In the genomic region with DNA sequence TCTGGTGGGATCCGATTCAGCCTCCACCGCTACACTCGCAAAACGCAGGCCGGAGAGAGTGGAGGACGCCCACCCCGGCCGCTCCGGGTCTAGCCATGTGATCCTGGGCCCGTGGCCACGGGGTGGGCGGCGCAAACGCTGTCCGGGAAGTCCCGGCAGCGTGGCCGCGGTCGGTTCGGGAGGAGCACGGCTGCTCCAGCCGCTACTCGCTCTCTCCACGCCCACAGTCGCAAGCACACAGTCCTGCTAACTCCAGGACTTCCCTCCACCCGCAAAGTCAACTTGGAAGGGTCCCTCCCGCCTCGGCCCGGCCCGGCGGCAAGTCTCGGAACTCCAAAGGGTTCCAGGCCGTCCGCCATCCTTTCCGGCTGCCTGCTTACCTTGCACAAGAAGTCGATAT, we compare ENCODE assay signal across 8 mouse cellular contexts. TPM values are rescaled to one million over a fixed set of nuclear protein-coding genes. Genes with fewer than 3 reads are reported as not detected.
DNase-seq lines count a peak whose midpoint lies in the region; ATAC-seq and TF ChIP-seq lines count a peak whose summit lies in the region.
"Not testable (repeated sequence)": the region's sequence is repeated elsewhere in the genome, so short reads cannot be mapped to it uniquely, and the experiment has no call there.

No protein-coding gene starts in this region.

- peak overlapping the region; percentile 89 for H3K27ac ChIP-seq in cortical plate, adult 2 months (ENCODE audit: insufficient read depth, low read length)
- H3K27ac ChIP-seq in forebrain, embryonic 14.5 days (ENCODE audit: low read depth, low read length): peak overlapping the region; percentile 81
- peak overlapping the region; percentile 92 for H3K27ac ChIP-seq in heart, postnatal 0 days (ENCODE audit: low read depth)
- H3K27ac ChIP-seq in kidney, adult 2 months (ENCODE audit: insufficient read depth, low read depth, low read length): peak overlapping the region; percentile 94
- H3K27ac ChIP-seq in liver, embryonic 12.5 days: peak overlapping the region; percentile 97
- peak overlapping the region; percentile 83 for H3K27ac ChIP-seq in neural tube, embryonic 15.5 days (replicated peaks)

- not testable (repeated sequence) for DNase-seq in forebrain, embryonic 14.5 days (ENCODE audit: low spot score); heart, postnatal 0 days (ENCODE audit: low spot score); kidney, adult 2 months

- peak overlapping the region; percentile 75 for H3K9ac ChIP-seq in forebrain, embryonic 14.5 days (ENCODE audit: low read length)
- H3K9ac ChIP-seq in heart, postnatal 0 days (replicated peaks; ENCODE audit: low read depth, low read length): peak overlapping the region; percentile 80
- H3K9ac ChIP-seq in liver, embryonic 12.5 days: peak overlapping the region; percentile 100
- peak overlapping the region; percentile 59 for H3K9ac ChIP-seq in neural tube, embryonic 15.5 days (replicated peaks)

- TF ChIP-seq POLR2A in cortical plate, adult 2 months (IDR thresholded peaks at IDR 0.05; ENCODE audit: extremely low read depth, insufficient read depth, low read length); kidney, adult 2 months (IDR thresholded peaks at IDR 0.05; ENCODE audit: low read depth, low read length): not testable (repeated sequence)

- not testable (repeated sequence) for H3K9me3 ChIP-seq in forebrain, embryonic 14.5 days (replicated peaks; ENCODE audit: control insufficient read depth, low read length); heart, postnatal 0 days (replicated peaks; ENCODE audit: control insufficient read depth, low read length); liver, embryonic 12.5 days (replicated peaks); neural tube, embryonic 15.5 days (replicated peaks)

- H3ac ChIP-seq in C2C12 (ENCODE audit: control insufficient read depth, insufficient read length, low read depth): peak overlapping the region; percentile 94

- H3K4me2 ChIP-seq in forebrain, embryonic 14.5 days (ENCODE audit: low read length): peak overlapping the region; percentile 90
- peak overlapping the region; percentile 86 for H3K4me2 ChIP-seq in heart, postnatal 0 days (ENCODE audit: low read depth, low read length)
- peak overlapping the region; percentile 89 for H3K4me2 ChIP-seq in liver, embryonic 12.5 days
- peak overlapping the region; percentile 82 for H3K4me2 ChIP-seq in neural tube, embryonic 15.5 days

- WGBS in forebrain, embryonic 14.5 days: 0% methylated on average over 9 of the region's 37 CpGs
- 0% methylated on average over 9 of the region's 37 CpGs for WGBS in heart, postnatal 0 days
- under 1% methylated on average over 15 of the region's 37 CpGs for WGBS in kidney, adult 2 months
- WGBS in liver, embryonic 12.5 days (ENCODE audit: insufficient replicate concordance): under 1% methylated on average over 15 of the region's 37 CpGs
- 0% methylated on average over 13 of the region's 37 CpGs for WGBS in neural tube, embryonic 15.5 days

- peak overlapping the region; percentile 85 for H3K4me3 ChIP-seq in C2C12 (ENCODE audit: insufficient read depth, poor library complexity, severe bottlenecking)
- peak overlapping the region; percentile 77 for H3K4me3 ChIP-seq in cortical plate, adult 2 months (ENCODE audit: insufficient read depth, low read length)
- peak overlapping the region; percentile 56 for H3K4me3 ChIP-seq in forebrain, embryonic 14.5 days (ENCODE audit: low read depth, low read length)
- H3K4me3 ChIP-seq in heart, postnatal 0 days (ENCODE audit: low read depth, low read length): peak overlapping the region; percentile 79
- peak overlapping the region; percentile 90 for H3K4me3 ChIP-seq in kidney, adult 2 months (ENCODE audit: insufficient read depth, low read depth, low read length)
- H3K4me3 ChIP-seq in liver, embryonic 12.5 days: peak overlapping the region; percentile 97
- H3K4me3 ChIP-seq in neural tube, embryonic 15.5 days (replicated peaks): peak overlapping the region; percentile 53

- peaks cover 34% of the 10 kb centered on the region for H3K36me3 ChIP-seq in C2C12 (ENCODE audit: control insufficient read depth, insufficient read depth)
- H3K36me3 ChIP-seq in forebrain, embryonic 14.5 days (ENCODE audit: control insufficient read depth, insufficient read depth, low read length); neural tube, embryonic 15.5 days: not testable (repeated sequence)
- H3K36me3 ChIP-seq in heart, postnatal 0 days (replicated peaks; ENCODE audit: control insufficient read depth, insufficient read depth, low read length): peaks cover 16% of the 10 kb centered on the region
- peaks cover 17% of the 10 kb centered on the region for H3K36me3 ChIP-seq in kidney, adult 2 months (ENCODE audit: control insufficient read depth, insufficient read depth, low read length)
- peaks cover 40% of the 10 kb centered on the region for H3K36me3 ChIP-seq in liver, embryonic 12.5 days

- peak; percentile 10; the same call in 1 of the 2 replicates for ATAC-seq in forebrain, embryonic 14.5 days
- peak; percentile 49 for ATAC-seq in heart, postnatal 0 days (ENCODE audit: insufficient read depth, low read depth)
- peak; percentile 4; the same call in 1 of the 2 replicates for ATAC-seq in liver, embryonic 12.5 days
- peak; percentile 27 for ATAC-seq in megakaryocyte-erythroid progenitor cell, adult 5-6 weeks (replicated peaks; ENCODE audit: low FRiP score, low TSS enrichment, poor library complexity, severe bottlenecking)
- peak; percentile 49 for ATAC-seq in neural tube, embryonic 15.5 days (ENCODE audit: low FRiP score)

- H3K79me3 ChIP-seq in C2C12 (ENCODE audit: low read depth): peaks cover 26% of the 10 kb centered on the region

- H3K4me1 ChIP-seq in cortical plate, adult 2 months (ENCODE audit: control insufficient read depth, insufficient read depth, low read length): not testable (repeated sequence)
- peaks cover 11% of the 10 kb centered on the region; the same call in 1 of the 2 replicates for H3K4me1 ChIP-seq in forebrain, embryonic 14.5 days (ENCODE audit: control insufficient read depth, insufficient read depth, low read length)
- H3K4me1 ChIP-seq in heart, postnatal 0 days (ENCODE audit: control insufficient read depth, insufficient read depth): peaks cover 19% of the 10 kb centered on the region
- peaks cover 19% of the 10 kb centered on the region; the same call in 1 of the 2 replicates for H3K4me1 ChIP-seq in kidney, adult 2 months (ENCODE audit: control insufficient read depth, insufficient read depth, low read length)
- H3K4me1 ChIP-seq in liver, embryonic 12.5 days: peaks cover 46% of the 10 kb centered on the region
- peaks cover 40% of the 10 kb centered on the region for H3K4me1 ChIP-seq in neural tube, embryonic 15.5 days

- TF ChIP-seq EP300 in heart, postnatal 0 days (IDR thresholded peaks at IDR 0.05; ENCODE audit: low read depth): not testable (repeated sequence)

- H3K27me3 ChIP-seq in C2C12 (ENCODE audit: control insufficient read depth, insufficient read depth, insufficient read length); forebrain, embryonic 14.5 days (replicated peaks; ENCODE audit: control insufficient read depth, insufficient read depth, low read length); heart, postnatal 0 days (ENCODE audit: control insufficient read depth, insufficient read depth, low read length); kidney, adult 2 months (replicated peaks; ENCODE audit: control insufficient read depth, insufficient read depth, low read length); liver, embryonic 12.5 days (replicated peaks): not testable (repeated sequence)
- peaks cover 36% of the 10 kb centered on the region for H3K27me3 ChIP-seq in neural tube, embryonic 15.5 days (replicated peaks)

- H3K79me2 ChIP-seq in C2C12 (ENCODE audit: control insufficient read depth, insufficient read depth): peaks cover 50% of the 10 kb centered on the region

- not testable (repeated sequence) for TF ChIP-seq CTCF in C2C12 (IDR thresholded peaks at IDR 0.05; ENCODE audit: control insufficient read depth, insufficient read depth, insufficient read length); cortical plate, adult 2 months (IDR thresholded peaks at IDR 0.05; ENCODE audit: extremely low read depth, insufficient read depth, low read length); heart, postnatal 0 days (IDR thresholded peaks at IDR 0.05; ENCODE audit: low read depth); kidney, adult 2 months (conservative IDR thresholded peaks at IDR 0.05; ENCODE audit: insufficient read depth, insufficient read length, low read depth, low read length)

RNA-seq across cellular contexts. Expression of a gene that starts 0.5 kb away (rescaled TPM):
- 61.8 TPM for polyA plus RNA-seq in C2C12 (2012; fragmentation: generic; extraction: Trizol)
- polyA plus RNA-seq in cortical plate, adult 2 months (2012; rRNA removed): 18.8 and 18.9 TPM in 2 replicates
- polyA plus RNA-seq in forebrain, embryonic 14.5 days (2014; fragmentation: Nextera tagmentation; extraction: Ambion mirVana): 5.6 and 6.2 TPM in 2 replicates
- total RNA-seq in heart, postnatal 0 days (2014; rRNA removed; ENCODE audit: low replicate concordance): 14.0 and 15.0 TPM in 2 replicates
- polyA plus RNA-seq in heart, postnatal 0 days (2015; fragmentation: Nextera tagmentation; extraction: Ambion mirVana): 4.5 and 4.7 TPM in 2 replicates
- polyA plus RNA-seq in kidney, adult 2 months (2012; rRNA removed): 34.3 and 45.8 TPM in 2 replicates
- 19.5 and 20.0 TPM in 2 replicates for polyA plus RNA-seq in liver, embryonic 12.5 days (2016; fragmentation: Nextera tagmentation; extraction: Ambion mirVana)
- total RNA-seq in megakaryocyte-erythroid progenitor cell, adult 5-6 weeks (2014; fragmentation: Nextera tagmentation): 136 and 142 TPM in 2 replicates
- 97.7 and 143 TPM in 2 replicates for total RNA-seq in megakaryocyte-erythroid progenitor cell, adult 5-6 weeks (2017)
- 4.8 and 10.0 TPM in 2 replicates for polyA plus RNA-seq in neural tube, embryonic 15.5 days (2015; fragmentation: Nextera tagmentation; extraction: Ambion mirVana)
